Mouse (Mus musculus): ENCODE results near the gene Pkmyt1.

DNA sequence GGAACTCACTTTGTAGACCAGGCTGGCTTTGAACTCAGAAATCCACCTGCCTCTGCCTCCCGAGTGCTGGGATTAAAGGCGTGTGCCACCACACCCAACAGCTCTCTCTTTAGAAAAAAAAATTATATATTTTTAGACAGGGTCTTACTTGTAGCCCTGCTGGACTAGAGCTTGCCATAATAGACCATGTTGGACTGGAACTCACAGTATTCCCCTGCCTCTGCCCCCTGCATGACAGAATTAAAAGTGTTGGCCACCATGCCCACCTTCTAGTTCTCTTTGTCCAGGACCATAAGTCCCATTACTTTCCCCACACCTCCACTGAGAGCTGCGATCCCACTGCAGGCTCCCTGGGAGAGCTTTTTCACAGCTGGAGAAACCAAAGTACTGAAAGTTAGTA is 21.3 kb downstream of the Pkmyt1 start:
- no peak for TF ChIP-seq POLR2A (IDR thresholded peaks at IDR 0.05; ENCODE audit: borderline replicate concordance, extremely low read depth, insufficient read depth, insufficient read length, poor library complexity, severe bottlenecking)
- TF ChIP-seq CTCF (IDR thresholded peaks at IDR 0.05; ENCODE audit: borderline replicate concordance, extremely low read depth, insufficient read depth, insufficient read length), result no peak
